Mouse (Mus musculus): ENCODE measurements around the gene Lmbr1l.

The Lmbr1l gene

DNA sequence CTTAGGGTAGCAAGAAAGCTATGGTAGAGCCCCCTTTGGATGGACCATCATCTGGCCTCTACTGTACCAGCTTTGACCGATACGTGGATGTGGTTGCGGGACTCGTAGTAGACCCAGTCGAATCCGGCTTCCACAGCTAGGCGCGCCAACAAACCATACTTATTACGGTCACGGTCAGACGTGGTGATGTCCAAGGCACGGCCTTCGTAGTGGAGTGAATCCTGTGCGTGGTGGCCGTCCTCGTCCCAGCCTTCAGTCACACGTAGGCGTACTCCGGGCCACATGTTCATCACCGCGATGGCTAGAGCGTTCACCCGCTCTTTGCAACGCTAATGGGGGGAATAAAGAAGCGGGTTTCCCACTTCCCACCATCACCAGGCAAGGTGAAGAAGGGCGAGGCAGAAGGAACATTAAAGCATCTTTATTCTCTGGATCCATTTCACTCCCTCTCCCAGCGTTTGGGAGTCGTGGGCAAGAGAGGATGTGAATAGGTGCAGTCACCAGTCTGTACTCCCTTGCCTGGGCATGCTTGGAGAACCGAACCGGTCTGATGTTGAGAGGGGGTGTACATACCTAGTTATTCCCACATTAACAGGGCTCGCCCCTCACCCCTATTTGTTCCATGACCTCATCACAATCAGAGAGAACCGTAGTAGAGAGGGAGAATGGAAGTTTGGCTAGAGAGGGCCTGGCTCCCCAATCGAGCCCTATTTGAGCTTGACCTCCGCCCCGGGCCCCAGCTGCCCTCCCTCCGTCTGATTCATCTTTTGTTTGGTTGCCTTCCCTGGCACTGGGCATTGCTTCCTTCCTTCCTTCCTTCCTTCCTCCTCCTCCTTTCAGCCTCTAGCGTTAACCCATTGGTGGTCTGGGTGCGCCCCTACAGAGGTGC lies 23.0 kb downstream of the Lmbr1l start:
- peak; percentile 65 for DNase-seq

- DNase-seq: peak; percentile 47
Measured at GRCm38 (mm10) chr15:98893940-98894745, 23.9 kb downstream of the Lmbr1l start, which contains the start of gene Rhebl1. Rhebl1 (minus strand) TSS chr15:98894540.

DNA sequence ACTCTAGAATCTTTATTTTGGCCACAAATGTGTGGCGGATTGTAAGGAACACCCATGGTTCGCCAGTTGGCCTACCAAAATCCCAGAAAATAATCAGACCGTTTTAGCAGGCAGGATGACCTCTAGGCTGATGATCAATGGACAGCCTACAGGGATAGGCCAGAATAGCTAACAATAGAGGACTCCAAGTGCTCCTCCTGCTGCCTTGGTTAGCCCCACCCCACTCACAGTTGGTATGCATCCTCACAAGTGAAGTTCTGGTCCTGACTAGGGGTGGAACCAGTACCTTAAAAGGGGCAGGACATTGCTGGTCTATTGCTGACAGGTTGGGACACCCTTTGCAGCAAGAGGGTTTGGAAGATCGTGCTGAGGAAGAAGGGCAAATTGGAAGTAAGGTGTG lies 25.0 kb downstream of the Lmbr1l start:
- DNase-seq: no peak

GRCm38 (mm10) chr15:98891907-98892606 lies 26.0 kb downstream of the Lmbr1l start:
- DNase-seq: peak; percentile 88

DNA sequence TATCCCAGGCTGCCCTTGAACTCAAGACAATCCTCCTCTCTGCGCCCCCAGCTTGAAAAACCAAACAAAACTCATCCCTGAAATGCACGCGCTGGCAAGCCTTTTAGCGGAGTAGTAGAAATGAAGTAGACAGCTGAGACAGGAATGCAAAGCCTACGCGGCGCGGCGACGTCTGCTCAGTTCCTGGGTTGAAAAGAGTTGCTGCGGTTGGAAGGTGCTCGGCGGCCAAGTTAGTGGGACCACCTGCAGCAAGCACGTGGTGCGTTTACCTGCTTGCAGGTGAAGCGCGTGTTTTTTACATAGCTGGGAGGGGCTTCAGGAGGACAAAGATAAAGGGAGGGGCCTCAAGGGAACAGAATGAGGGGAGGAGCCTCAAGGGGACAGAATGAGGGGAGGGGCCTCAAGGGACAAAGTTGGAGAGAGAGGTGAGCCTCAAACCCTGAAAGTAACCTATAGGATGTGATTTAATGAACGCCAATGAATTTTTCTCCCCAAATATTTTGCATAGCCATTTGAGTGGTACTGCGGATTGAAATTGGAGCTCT lies 26.8 kb downstream of the Lmbr1l start:
- DNase-seq: no peak

DNA sequence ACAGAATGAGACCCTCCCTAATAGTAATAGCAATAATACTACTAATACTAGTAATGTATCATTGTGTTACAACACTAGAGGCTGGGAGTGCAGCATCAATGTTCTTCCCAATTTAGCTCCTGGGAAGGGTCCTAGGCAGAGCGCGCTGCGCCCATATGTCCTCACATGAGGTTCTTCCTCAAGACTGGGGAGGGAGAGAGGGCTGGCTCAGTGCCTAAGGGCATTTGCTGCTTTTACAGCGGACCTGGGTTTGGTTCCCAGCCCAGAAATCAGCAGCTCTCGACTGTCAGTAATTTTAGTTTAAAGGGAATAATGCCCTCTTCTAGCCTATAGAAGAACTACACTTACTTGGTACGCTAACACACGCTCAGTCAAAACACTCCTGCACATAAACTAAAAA lies 30.5 kb downstream of the Lmbr1l start:
- no peak for DNase-seq

- DNase-seq: no peak
Measured at GRCm38 (mm10) chr15:98886667-98887387, 31.2 kb downstream of the Lmbr1l start.

DNA sequence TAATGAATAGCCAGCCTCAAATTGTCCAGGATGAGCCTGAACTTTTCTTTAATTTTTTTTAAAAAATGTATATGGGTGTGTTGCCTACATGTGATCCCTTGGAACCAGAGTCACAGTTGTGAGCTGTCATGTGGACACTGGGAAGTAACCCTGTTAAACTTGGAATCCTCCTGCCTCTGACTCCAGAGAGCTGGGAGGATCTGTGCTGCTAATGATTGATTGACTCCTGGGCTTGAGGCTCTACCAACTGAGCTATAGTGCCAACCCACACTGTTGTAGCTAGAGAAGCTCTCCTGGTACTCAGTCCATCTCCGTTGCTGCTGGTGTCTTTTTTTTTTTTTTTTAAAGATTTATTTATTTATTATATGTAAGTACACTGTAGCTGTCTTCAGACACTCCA lies 33.9 kb downstream of the Lmbr1l start:
- no peak for DNase-seq

DNA sequence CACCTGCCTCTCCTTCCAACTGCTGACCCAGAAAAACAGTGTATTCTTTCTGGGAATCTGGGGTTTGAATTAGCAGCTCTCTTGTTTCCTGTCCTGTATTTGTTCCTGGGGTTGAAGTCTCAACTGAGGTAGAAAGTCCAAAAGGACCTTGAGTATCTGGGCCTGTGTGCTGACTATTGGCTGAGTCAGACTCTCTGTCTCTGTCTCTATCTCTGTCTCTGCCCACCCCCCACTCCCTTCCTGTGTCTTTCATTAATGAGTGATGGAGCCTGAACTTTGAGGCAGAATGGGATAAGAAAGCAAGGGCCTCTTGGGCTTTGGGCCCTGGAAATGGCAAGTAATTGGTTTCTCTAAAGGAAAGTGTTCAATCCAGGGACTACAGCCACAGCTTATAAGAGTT lies 34.4 kb downstream of the Lmbr1l start:
- no peak for DNase-seq

DNA sequence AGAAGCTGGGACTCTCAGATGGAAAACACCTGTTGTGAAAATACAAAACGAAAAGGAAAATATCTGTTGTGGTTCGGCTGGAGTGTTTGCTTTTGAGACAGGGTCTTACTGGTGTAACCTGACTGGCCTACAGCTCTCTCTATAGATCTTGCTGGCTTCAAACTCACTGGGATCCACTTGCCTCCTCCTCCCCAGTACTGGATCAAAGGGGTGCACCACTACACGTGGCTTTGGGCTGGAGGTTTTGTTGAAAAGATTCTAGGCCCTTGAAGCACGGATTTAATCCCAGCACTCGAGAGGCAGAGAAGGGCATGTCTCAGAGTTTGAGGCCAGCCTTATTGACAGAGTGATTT lies 36.4 kb downstream of the Lmbr1l start:
- no peak for DNase-seq

GRCm38 (mm10) chr15:98880978-98881655 lies 36.9 kb downstream of the Lmbr1l start:
- peak; percentile 97 for DNase-seq

DNA sequence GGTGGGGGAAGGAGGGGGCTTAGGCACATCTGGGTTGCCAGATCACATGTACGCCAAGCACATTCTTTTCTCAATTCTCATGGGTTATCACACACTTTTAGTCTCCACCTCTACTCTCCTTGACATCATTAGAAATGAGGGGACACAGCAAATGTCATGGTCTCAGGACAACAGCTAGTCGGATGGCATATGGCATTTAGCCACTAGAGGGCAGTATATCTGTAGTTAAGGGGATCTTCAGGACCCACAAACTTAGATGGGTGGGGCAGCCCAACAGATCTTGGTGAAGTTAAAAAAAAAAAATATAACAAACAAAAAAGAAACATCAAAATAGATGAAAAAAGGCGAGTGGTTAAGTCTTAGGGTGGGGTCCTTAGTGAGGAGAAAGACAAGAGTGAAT lies 40.7 kb downstream of the Lmbr1l start:
- DNase-seq: peak; percentile 87

- DNase-seq: peak; percentile 95
Measured at GRCm38 (mm10) chr15:98871916-98872888, 45.8 kb downstream of the Lmbr1l start.

- DNase-seq: peak; percentile 56
Measured at GRCm38 (mm10) chr15:98871070-98871915, 46.7 kb downstream of the Lmbr1l start, which contains the start of gene Kmt2d. Kmt2d (minus strand) TSS chr15:98871204.

DNA sequence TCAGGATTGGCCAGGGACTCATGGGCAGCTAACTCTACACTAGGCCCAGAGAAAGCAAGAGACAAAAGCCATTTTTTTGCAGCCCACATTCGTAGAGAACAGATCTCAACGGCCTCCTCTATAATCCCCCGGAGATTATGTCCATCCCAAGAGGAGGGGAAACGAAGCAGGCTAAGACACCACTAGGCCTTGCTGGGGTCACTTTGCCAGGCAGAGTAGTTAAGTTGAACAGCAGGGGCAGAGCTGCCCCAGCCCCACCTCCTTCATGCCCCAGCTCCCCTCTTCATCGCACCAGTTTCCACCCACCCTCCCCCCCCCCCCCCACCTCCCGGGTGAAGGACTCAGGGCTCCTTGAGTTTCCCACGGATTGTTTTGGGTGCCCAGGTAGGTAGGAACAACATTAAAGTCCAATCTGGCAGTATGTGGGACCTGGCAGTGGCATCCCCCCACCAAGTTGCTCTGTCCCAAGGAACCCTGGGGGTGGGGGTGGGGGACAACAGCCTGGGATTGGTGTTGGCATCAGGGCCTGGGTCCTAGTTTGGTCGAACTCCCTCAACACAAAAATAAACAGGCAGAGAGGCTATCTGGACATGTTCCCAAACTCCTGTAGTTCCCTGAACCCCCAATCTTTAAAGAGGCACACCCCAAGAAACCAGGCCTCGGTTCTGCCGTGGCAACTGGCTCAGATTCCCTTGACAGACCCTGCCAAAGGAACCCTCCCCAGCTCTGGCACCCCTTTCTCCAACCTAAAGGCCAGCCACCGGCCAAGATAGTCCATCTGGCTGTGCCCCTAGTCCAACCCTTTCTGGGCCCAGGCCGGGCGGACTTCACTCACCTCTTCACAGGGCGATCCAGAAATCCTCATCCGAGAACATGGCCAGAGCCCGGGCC lies 47.6 kb downstream of the Lmbr1l start:
- peak; percentile 48 for DNase-seq

GRCm38 (mm10) chr15:98869342-98870178 lies 48.5 kb downstream of the Lmbr1l start:
- DNase-seq: peak; percentile 58

DNA sequence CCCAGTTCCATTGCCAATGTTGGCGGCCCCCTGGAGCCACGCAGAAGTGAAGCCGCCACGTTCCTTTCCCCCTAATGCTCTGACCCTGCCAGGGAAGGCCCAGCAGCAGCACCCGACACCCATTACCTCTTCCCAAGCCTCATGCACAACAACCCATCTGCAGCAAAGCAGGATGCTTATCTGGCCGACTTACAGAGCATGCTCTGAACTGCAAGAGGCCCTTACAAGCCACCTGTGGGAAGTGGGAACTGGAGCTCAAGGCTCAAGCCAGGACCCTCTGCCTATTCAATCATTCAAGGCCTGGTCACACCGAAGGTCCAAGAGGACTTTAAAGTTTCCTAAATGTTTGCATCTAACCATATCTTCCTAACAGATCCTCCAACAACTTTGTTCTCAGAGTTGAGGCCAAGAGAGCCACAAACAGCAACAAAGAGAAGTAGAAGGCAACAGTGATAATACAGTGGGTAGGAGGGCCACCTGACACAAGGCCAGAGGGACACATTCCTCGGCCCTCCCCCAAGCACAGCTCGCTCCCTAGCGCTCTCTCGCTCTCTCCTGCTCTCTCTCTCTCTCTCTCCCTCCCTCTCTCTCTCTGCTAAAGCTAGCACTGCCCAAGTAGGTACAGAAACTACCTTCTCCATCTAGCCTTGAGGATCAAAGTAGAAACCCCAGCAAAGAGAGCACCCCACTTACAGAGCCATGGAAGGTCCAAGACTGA lies 49.5 kb downstream of the Lmbr1l start:
- no peak for DNase-seq
